Mouse (Mus musculus) neural tube, embryonic 12.5 days (tissue): ENCODE results near the gene Rftn2. TPM values are rescaled to one million over a fixed set of nuclear protein-coding genes. Genes with fewer than 3 reads are reported as not detected.

ENCODE experiments used
- ATAC-seq: fragments of 200-750 bp; cut with Nextera tagmentation; 2 replicates; pipeline ENCODE4 v1.8.0; 2017; ENCODE audit warnings: low read depth, mild to moderate bottlenecking, moderate TSS enrichment, moderate library complexity; ENCODE audit not compliant: low FRiP score
- H3K27ac ChIP-seq: fragments of 300-500 bp; sonication (generic); 2 replicates; pipeline ENCODE4 v1.5.1; 2016
- H3K27me3 ChIP-seq: fragments of 300-500 bp; sonication (generic); replicated peaks from 2 replicates; pipeline ENCODE4 v1.6.1; 2016; ENCODE audit warnings: mild to moderate bottlenecking
- H3K36me3 ChIP-seq: fragments of 300-500 bp; sonication (generic); 2 replicates; pipeline ENCODE4 v1.6.1; 2016; ENCODE audit warnings: mild to moderate bottlenecking
- H3K4me1 ChIP-seq: fragments of 300-500 bp; sonication (generic); 2 replicates; pipeline ENCODE4 v1.6.1; 2016
- H3K4me2 ChIP-seq: fragments of 300-500 bp; sonication (generic); replicated peaks from 2 replicates; pipeline ENCODE4 v1.6.1; 2016; ENCODE audit warnings: mild to moderate bottlenecking
- H3K4me3 ChIP-seq: fragments of 300-500 bp; sonication (generic); 2 replicates; pipeline ENCODE4 v1.5.1; 2016
- H3K9ac ChIP-seq: fragments of 300-500 bp; sonication (generic); 2 replicates; pipeline ENCODE4 v1.6.1; 2016; ENCODE audit warnings: mild to moderate bottlenecking
- H3K9me3 ChIP-seq: fragments of 300-500 bp; sonication (generic); 2 replicates; pipeline ENCODE4 v1.6.1; 2016; ENCODE audit warnings: mild to moderate bottlenecking
- WGBS: fragments of 180-500 bp; shearing (Covaris S2); methylation state at CpG from one replicate; pipeline ENCODE4 v1.1.7; 2016; 5-methylcytosine and 5-hydroxymethylcytosine counted together
- polyA plus RNA-seq: library from polyadenylated mRNA; unstranded; fragments of >200 nt; fragmentation: Nextera tagmentation; extraction: Ambion mirVana; gene quantifications from 2 replicates; pipeline ENCODE4 v1.2.1, GENCODE M21; 2016

Gene Rftn2
- polyA plus RNA-seq, 1 experiment from 2014 or later, result 12.5 TPM

- no peak overlapping the region for H3K27ac ChIP-seq
- no peak overlapping the region for H3K9ac ChIP-seq
- no peaks in the 10 kb centered on the region for H3K9me3 ChIP-seq
- no peak overlapping the region for H3K4me3 ChIP-seq
- peaks cover 12% of the 10 kb centered on the region for H3K36me3 ChIP-seq
- no peaks in the 10 kb centered on the region for H3K27me3 ChIP-seq
- 60% methylated on average over 7 of the region's 7 CpGs for WGBS
- H3K4me1 ChIP-seq, result no peaks in the 10 kb centered on the region
- no peak for ATAC-seq
- H3K4me2 ChIP-seq, result no peak overlapping the region
Measured at GRCm38 (mm10) chr1:55161895-55162294, 64.7 kb downstream of the Rftn2 start.

DNA sequence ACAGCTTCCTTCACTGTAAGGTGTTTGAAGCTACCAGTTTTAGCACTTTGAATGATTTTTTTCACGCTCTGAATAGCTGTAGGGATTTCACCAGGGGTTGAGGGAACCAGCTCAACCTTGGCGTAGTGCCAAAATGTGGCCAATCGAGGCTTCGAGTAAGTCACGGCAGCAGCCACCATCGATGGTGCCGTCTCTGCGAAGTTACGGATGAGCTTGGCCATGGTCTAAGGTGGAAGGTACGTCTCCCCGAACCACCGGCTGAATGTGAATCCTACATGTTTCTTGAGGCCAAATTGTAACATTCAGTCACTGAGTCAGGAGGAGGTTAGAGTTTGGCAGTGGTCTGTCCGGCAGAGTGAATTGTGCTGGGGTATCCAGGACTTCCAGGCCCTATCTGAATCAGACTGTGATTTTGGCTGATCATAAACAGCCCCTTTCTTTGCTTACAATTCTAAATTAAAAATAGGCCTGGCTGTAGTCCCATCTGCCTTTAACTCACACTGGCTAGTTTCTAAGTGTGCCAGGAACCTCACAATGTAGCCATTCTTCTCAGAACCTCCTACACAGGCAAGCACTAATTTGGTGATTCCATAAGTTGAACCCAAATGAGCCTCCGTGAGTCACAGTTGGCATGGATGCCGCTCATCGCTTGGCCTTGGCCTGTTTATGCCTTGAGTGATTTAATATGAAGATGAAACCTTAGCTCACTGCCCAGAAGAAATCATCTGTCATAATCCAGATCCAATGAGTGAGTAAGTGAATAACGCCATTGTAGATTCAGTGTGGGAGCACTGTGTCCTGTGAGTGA, 65.5 kb downstream of the Rftn2 start:
- WGBS, result 93% methylated on average over 17 of the region's 17 CpGs
- H3K27me3 ChIP-seq, result no peaks in the 10 kb centered on the region
- peaks cover 21% of the 10 kb centered on the region for H3K36me3 ChIP-seq
- H3K4me1 ChIP-seq, result no peaks in the 10 kb centered on the region
- no peak overlapping the region for H3K4me2 ChIP-seq
- ATAC-seq, result no peak
- no peak overlapping the region for H3K27ac ChIP-seq
- no peak overlapping the region for H3K9ac ChIP-seq
- H3K9me3 ChIP-seq, result no peaks in the 10 kb centered on the region
- H3K4me3 ChIP-seq, result no peak overlapping the region

GRCm38 (mm10) chr1:55160218-55160617, 66.4 kb downstream of the Rftn2 start:
- ATAC-seq, result no peak
- WGBS, result 94% methylated on average over 3 of the region's 3 CpGs

DNA sequence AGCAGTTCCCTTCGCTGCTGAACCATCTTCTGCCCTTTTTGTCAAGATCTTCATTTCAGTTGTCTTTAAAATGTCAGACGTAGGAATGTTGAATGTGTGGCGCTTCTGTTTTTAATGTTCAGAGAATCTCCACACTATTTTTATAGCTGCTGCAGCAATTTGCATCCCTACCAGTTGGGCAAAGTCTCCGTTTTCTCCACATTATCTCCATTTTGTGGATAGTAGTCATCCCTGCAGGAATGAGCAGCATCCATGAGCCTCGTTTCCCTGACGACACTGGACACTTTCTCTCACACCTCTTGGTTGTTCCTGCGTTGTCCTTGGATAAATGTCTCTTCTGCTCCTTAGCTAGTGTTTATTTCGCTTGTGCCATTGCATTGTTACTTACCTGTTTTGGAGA, 67.8 kb downstream of the Rftn2 start:
- 91% methylated on average over 8 of the region's 8 CpGs for WGBS
- no peaks in the 10 kb centered on the region for H3K27me3 ChIP-seq
- H3K36me3 ChIP-seq, result peaks cover 32% of the 10 kb centered on the region
- no peak overlapping the region for H3K27ac ChIP-seq
- H3K4me2 ChIP-seq, result no peak overlapping the region
- H3K4me3 ChIP-seq, result no peak overlapping the region
- no peaks in the 10 kb centered on the region for H3K9me3 ChIP-seq
- no peaks in the 10 kb centered on the region for H3K4me1 ChIP-seq
- no peak overlapping the region for H3K9ac ChIP-seq
- ATAC-seq, result no peak

More at GRCm38 (mm10) chr1:55160218-55160617, 66.4 kb downstream of the Rftn2 start:
- Histone ChIP-seq H3K4me2 (no peak overlapping the region), H3K4me3 (no peak overlapping the region), H3K27me3 (no peaks in the 10 kb centered on the region), H3K9ac (no peak overlapping the region), H3K9me3 (no peaks in the 10 kb centered on the region), H3K4me1 (no peaks in the 10 kb centered on the region), H3K36me3 (peaks cover 29% of the 10 kb centered on the region), H3K27ac (no peak overlapping the region)

- no peak for ATAC-seq
- no peaks in the 10 kb centered on the region for H3K27me3 ChIP-seq
- no peak overlapping the region for H3K4me2 ChIP-seq
- H3K4me1 ChIP-seq, result no peaks in the 10 kb centered on the region
- WGBS, result 93% methylated on average over 3 of the region's 3 CpGs
- peaks cover 35% of the 10 kb centered on the region for H3K36me3 ChIP-seq
- H3K27ac ChIP-seq, result no peak overlapping the region
- no peaks in the 10 kb centered on the region for H3K9me3 ChIP-seq
- no peak overlapping the region for H3K4me3 ChIP-seq
- no peak overlapping the region for H3K9ac ChIP-seq
Measured at GRCm38 (mm10) chr1:55158211-55158610, 68.4 kb downstream of the Rftn2 start.

- H3K36me3 ChIP-seq, result peaks cover 37% of the 10 kb centered on the region
- no peak overlapping the region for H3K4me3 ChIP-seq
- ATAC-seq, result no peak
- H3K27ac ChIP-seq, result no peak overlapping the region
- no peaks in the 10 kb centered on the region for H3K9me3 ChIP-seq
- no peaks in the 10 kb centered on the region for H3K27me3 ChIP-seq
- no peaks in the 10 kb centered on the region for H3K4me1 ChIP-seq
- no peak overlapping the region for H3K4me2 ChIP-seq
- WGBS, result 97% methylated on average over 4 of the region's 4 CpGs
- H3K9ac ChIP-seq, result no peak overlapping the region
Measured at GRCm38 (mm10) chr1:55157329-55157728, 69.3 kb downstream of the Rftn2 start.

DNA sequence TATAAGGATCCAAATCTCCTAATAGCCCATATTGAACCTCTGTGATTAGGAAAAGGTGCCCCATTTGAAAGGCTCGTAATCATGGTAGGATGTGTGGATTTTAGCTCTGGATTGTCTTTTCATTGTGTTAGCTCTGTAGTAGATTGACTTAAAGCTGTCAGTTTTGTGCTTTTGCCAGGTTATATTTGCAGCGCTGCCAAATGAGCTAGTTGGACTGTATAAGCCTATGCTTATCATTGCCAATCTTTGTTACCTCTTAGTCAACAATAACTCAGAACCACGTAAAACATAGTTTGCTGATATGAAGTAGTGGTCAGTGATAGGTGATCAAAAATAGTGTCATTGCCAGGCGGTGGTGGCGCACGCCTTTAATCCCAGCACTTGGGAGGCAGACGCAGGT, 81.0 kb downstream of the Rftn2 start:
- H3K4me3 ChIP-seq, result no peak overlapping the region
- H3K36me3 ChIP-seq, result peaks cover 32% of the 10 kb centered on the region
- H3K9ac ChIP-seq, result no peak overlapping the region
- no peaks in the 10 kb centered on the region for H3K4me1 ChIP-seq
- WGBS, result 98% methylated on average over 7 of the region's 7 CpGs
- H3K27ac ChIP-seq, result no peak overlapping the region
- no peaks in the 10 kb centered on the region for H3K9me3 ChIP-seq
- ATAC-seq, result no peak
- no peak overlapping the region for H3K4me2 ChIP-seq
- no peaks in the 10 kb centered on the region for H3K27me3 ChIP-seq

DNA sequence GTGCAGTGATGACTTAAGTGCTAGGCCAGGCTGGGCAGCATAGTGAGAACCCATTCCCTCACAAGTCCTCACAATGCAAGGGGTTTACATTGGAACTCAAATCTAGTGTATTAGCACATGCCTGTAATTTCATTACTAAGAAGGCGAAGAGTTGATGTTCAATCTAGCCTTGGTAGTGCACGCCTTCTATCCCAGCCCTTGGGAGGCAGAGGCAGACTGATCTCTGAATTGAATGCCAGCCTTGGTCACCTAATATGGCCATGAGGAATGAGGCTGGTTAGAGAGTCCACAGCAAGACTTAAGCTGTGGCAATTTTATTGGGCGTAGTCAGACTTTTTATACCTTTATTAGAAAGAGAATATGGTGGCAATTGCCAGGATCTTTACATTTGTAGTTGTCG, 82.2 kb downstream of the Rftn2 start:
- 93% methylated on average over 4 of the region's 4 CpGs for WGBS
- Histone ChIP-seq H3K9me3 (no peaks in the 10 kb centered on the region), H3K27ac (no peak overlapping the region), H3K4me1 (no peaks in the 10 kb centered on the region), H3K4me3 (no peak overlapping the region), H3K36me3 (peaks cover 31% of the 10 kb centered on the region), H3K27me3 (no peaks in the 10 kb centered on the region), H3K9ac (no peak overlapping the region), H3K4me2 (no peak overlapping the region)
- ATAC-seq, result no peak

DNA sequence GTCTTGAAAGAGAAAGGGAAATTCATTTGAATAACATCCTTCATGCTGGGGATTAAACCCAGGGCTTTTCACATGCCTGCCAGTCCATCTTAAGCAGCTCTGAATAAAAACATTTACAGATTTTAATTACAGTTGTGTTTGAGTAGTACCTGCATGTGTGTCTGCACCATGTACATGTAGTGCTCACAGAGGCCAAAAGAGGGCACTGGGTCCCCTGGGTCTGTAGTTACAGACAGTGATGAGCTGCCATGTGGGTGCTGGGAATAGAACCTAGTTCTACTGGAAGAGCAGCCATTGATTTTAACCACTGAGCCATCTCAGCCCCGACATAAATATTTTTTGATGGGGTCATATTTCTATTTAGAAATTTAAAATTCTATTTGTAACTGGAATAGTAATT, 90.7 kb downstream of the Rftn2 start:
- H3K27me3 ChIP-seq, result no peaks in the 10 kb centered on the region
- peaks cover 8% of the 10 kb centered on the region for H3K4me1 ChIP-seq
- H3K4me2 ChIP-seq, result no peak overlapping the region
- H3K27ac ChIP-seq, result no peak overlapping the region
- no peak overlapping the region for H3K9ac ChIP-seq
- no peak overlapping the region for H3K4me3 ChIP-seq
- no peaks in the 10 kb centered on the region for H3K9me3 ChIP-seq
- no peak for ATAC-seq
- WGBS, result 98% methylated on average over 1 of the region's 1 CpGs
- H3K36me3 ChIP-seq, result peaks cover 23% of the 10 kb centered on the region

- Histone ChIP-seq H3K4me1 (peaks cover 10% of the 10 kb centered on the region), H3K27me3 (no peaks in the 10 kb centered on the region)
- 93% methylated on average over 3 of the region's 3 CpGs for WGBS
Measured at GRCm38 (mm10) chr1:55134301-55134700, 92.3 kb downstream of the Rftn2 start.

GRCm38 (mm10) chr1:55133173-55133572, 93.4 kb downstream of the Rftn2 start:
- no peak for ATAC-seq
- Histone ChIP-seq H3K4me2 (0 out of 2 replicates have a peak overlapping the region, but pooled peaks have one; percentile 16), H3K9ac (no peak overlapping the region), H3K4me3 (no peak overlapping the region), H3K9me3 (no peaks in the 10 kb centered on the region), H3K27me3 (no peaks in the 10 kb centered on the region), H3K36me3 (peaks cover 11% of the 10 kb centered on the region; the same call in 1 of the 2 replicates), H3K27ac (no peak overlapping the region), H3K4me1 (peaks cover 10% of the 10 kb centered on the region)
- 77% methylated on average over 2 of the region's 2 CpGs for WGBS

More at GRCm38 (mm10) chr1:55134301-55134700, 92.3 kb downstream of the Rftn2 start:
- Histone ChIP-seq H3K4me3 (no peak overlapping the region), H3K27ac (no peak overlapping the region), H3K9me3 (no peaks in the 10 kb centered on the region), H3K36me3 (peaks cover 11% of the 10 kb centered on the region; the same call in 1 of the 2 replicates), H3K9ac (no peak overlapping the region), H3K4me2 (no peak overlapping the region)
- no peak for ATAC-seq

GRCm38 (mm10) chr1:55132308-55132707, 94.3 kb downstream of the Rftn2 start:
- peak overlapping the region; percentile 98; the same call in 1 of the 2 replicates for H3K9ac ChIP-seq
- H3K27ac ChIP-seq, result no peak overlapping the region
- no peaks in the 10 kb centered on the region for H3K27me3 ChIP-seq
- H3K4me3 ChIP-seq, result peak overlapping the region; percentile 96
- peaks cover 7% of the 10 kb centered on the region; the same call in 1 of the 2 replicates for H3K36me3 ChIP-seq
- ATAC-seq, result no peak
- 80% methylated on average over 4 of the region's 4 CpGs for WGBS
- H3K4me1 ChIP-seq, result peaks cover 10% of the 10 kb centered on the region
- no peaks in the 10 kb centered on the region for H3K9me3 ChIP-seq
- peak overlapping the region; percentile 70 for H3K4me2 ChIP-seq
